Mouse (Mus musculus): ENCODE measurements around the gene Micu1. TPM values are rescaled to one million over a fixed set of nuclear protein-coding genes. Genes with fewer than 3 reads are reported as not detected.

The Micu1 gene
- polyA plus RNA-seq, 1 experiment from 2014 or later = 78.0 TPM

GRCm38 (mm10) chr10:59898180-59898778 is 196.0 kb downstream of the Micu1 start:
- peak overlapping the region; percentile 99 for H3K27ac ChIP-seq
- no peak overlapping the region for H3K4me3 ChIP-seq
- peaks cover 90% of the 10 kb centered on the region for H3K4me1 ChIP-seq (replicated peaks)
- no peak for ATAC-seq (ENCODE audit: low FRiP score)
- WGBS = 49% methylated on average over 9 of the region's 9 CpGs
- H3K36me3 ChIP-seq = peaks cover 33% of the 10 kb centered on the region
- H3K4me2 ChIP-seq = peak overlapping the region; percentile 8; the same call in 1 of the 2 replicates
- H3K9me3 ChIP-seq = no peaks in the 10 kb centered on the region
- no peaks in the 10 kb centered on the region for H3K27me3 ChIP-seq
- peak overlapping the region; percentile 60 for H3K9ac ChIP-seq

GRCm38 (mm10) chr10:59898935-59899334 is 196.7 kb downstream of the Micu1 start:
- Histone ChIP-seq H3K27me3 (no peaks in the 10 kb centered on the region), H3K4me3 (no peak overlapping the region), H3K9me3 (no peaks in the 10 kb centered on the region), H3K9ac (peak overlapping the region; percentile 64), H3K36me3 (peaks cover 28% of the 10 kb centered on the region), H3K4me1 (replicated peaks) (peaks cover 95% of the 10 kb centered on the region), H3K4me2 (no peak overlapping the region; the same call in 1 of the 2 replicates), H3K27ac (peak overlapping the region; percentile 99)
- ATAC-seq (ENCODE audit: low FRiP score) = 0 out of 2 replicates have a peak, but pooled peaks have one; percentile 1
- WGBS = 7% methylated on average over 2 of the region's 2 CpGs

- no peaks in the 10 kb centered on the region for H3K9me3 ChIP-seq
- H3K27me3 ChIP-seq = no peaks in the 10 kb centered on the region
- peak overlapping the region; percentile 27 for H3K4me2 ChIP-seq
- peak overlapping the region; percentile 64 for H3K9ac ChIP-seq
- peak; percentile 90 for ATAC-seq (ENCODE audit: low FRiP score)
- H3K36me3 ChIP-seq = peaks cover 22% of the 10 kb centered on the region
- H3K4me3 ChIP-seq = no peak overlapping the region
- 8% methylated on average over 21 of the region's 21 CpGs for WGBS
- H3K27ac ChIP-seq = peak overlapping the region; percentile 99
- H3K4me1 ChIP-seq (replicated peaks) = peaks cover 91% of the 10 kb centered on the region
Observed at GRCm38 (mm10) chr10:59899341-59900173, 197.3 kb downstream of the Micu1 start.

DNA sequence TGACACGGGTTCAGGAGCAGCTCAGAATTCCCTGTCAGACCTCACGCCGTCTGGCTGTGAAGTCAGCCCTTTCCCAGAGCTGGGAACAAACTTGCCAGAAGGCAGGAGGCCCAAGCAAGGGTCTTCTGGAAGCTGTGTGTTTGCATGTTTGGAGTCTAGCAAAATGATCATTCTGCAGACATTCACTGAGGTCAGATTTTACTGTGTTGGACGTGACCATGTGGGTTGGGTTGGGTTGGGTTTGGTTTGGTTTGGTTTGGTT is 197.8 kb downstream of the Micu1 start:
- no peaks in the 10 kb centered on the region for H3K27me3 ChIP-seq
- no peak overlapping the region for H3K4me3 ChIP-seq
- H3K4me1 ChIP-seq (replicated peaks) = peaks cover 86% of the 10 kb centered on the region
- peak overlapping the region; percentile 27; the same call in 1 of the 2 replicates for H3K4me2 ChIP-seq
- peak overlapping the region; percentile 64 for H3K9ac ChIP-seq
- peaks cover 18% of the 10 kb centered on the region for H3K36me3 ChIP-seq
- 28% methylated on average over 4 of the region's 4 CpGs for WGBS
- no peaks in the 10 kb centered on the region for H3K9me3 ChIP-seq
- H3K27ac ChIP-seq = peak overlapping the region; percentile 99
- ATAC-seq (ENCODE audit: low FRiP score) = no peak

- no peak overlapping the region for H3K4me2 ChIP-seq
- H3K27me3 ChIP-seq = no peaks in the 10 kb centered on the region
- peaks cover 9% of the 10 kb centered on the region for H3K36me3 ChIP-seq
- H3K9me3 ChIP-seq = no peaks in the 10 kb centered on the region
- peak overlapping the region; percentile 99 for H3K27ac ChIP-seq
- no peak for ATAC-seq (ENCODE audit: low FRiP score)
- H3K4me3 ChIP-seq = no peak overlapping the region
- H3K9ac ChIP-seq = no peak overlapping the region
- peaks cover 79% of the 10 kb centered on the region for H3K4me1 ChIP-seq (replicated peaks)
- 35% methylated on average over 4 of the region's 4 CpGs for WGBS
Observed at GRCm38 (mm10) chr10:59900939-59901338, 198.7 kb downstream of the Micu1 start.

GRCm38 (mm10) chr10:59901463-59901862 is 199.2 kb downstream of the Micu1 start:
- no peak overlapping the region for H3K4me3 ChIP-seq
- H3K9me3 ChIP-seq = no peaks in the 10 kb centered on the region
- peaks cover 74% of the 10 kb centered on the region for H3K4me1 ChIP-seq (replicated peaks)
- H3K27ac ChIP-seq = peak overlapping the region; percentile 99
- no peak for ATAC-seq (ENCODE audit: low FRiP score)
- H3K9ac ChIP-seq = no peak overlapping the region
- H3K27me3 ChIP-seq = no peaks in the 10 kb centered on the region
- WGBS = 96% methylated on average over 1 of the region's 1 CpGs
- H3K36me3 ChIP-seq = peaks cover 4% of the 10 kb centered on the region; the same call in 1 of the 2 replicates
- H3K4me2 ChIP-seq = no peak overlapping the region

DNA sequence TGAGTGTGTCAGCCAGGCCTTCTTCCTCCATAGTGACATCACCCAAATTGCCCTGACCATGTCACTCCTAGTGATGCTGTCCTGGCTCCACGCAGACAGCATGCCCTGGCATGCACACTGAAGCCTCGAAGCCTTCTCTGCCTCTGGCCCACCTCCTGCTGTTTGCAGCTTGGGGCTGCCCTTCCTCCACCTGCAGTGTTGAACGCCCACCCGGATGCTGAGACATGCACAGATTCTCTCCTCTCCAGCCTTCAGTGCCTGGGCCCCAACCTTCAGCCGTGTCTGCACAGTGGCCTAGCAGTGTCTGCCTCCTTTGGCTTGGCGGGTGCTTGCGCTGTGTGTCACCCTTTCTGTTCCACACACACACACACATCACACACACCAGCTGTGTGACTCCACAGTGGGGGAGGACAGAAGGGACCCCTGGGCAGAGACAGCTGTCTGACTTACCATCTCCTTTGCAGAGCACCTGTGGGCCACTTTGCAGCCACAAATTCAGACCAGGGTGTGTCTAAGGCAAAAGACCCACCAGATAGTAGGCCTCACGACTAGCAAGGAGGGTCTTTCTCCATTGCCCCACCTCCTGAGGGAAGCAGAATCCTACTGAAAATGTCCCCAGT is 199.8 kb downstream of the Micu1 start:
- WGBS = 70% methylated on average over 8 of the region's 8 CpGs
- ATAC-seq (ENCODE audit: low FRiP score) = no peak
- no peaks in the 10 kb centered on the region for H3K36me3 ChIP-seq
- 0 out of 2 replicates have a peak overlapping the region, but pooled peaks have one; percentile 19 for H3K9ac ChIP-seq
- no peaks in the 10 kb centered on the region for H3K27me3 ChIP-seq
- no peak overlapping the region for H3K4me3 ChIP-seq
- H3K9me3 ChIP-seq = no peaks in the 10 kb centered on the region
- H3K4me1 ChIP-seq (replicated peaks) = peaks cover 69% of the 10 kb centered on the region
- H3K27ac ChIP-seq = peak overlapping the region; percentile 99
- H3K4me2 ChIP-seq = no peak overlapping the region

DNA sequence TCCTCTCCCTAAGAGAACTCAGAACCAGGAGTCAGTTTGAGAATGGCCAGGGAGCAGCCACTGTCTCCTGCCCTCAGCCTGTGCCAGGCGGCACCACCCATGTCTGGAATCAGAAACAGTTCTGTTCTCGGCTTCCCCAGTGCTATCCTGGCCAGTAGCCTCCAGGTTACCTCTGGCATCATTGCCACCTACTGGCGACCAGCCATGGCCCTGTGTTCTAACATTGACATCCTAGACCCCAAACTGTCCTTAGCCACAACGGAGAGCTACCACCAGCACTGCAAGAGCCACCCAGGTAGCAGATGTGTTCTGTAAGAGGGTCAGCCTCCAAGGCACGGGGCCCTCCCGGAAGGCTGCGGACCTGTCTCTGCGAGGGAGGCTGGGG is 200.3 kb downstream of the Micu1 start:
- H3K27me3 ChIP-seq = no peaks in the 10 kb centered on the region
- H3K9ac ChIP-seq = peak overlapping the region; percentile 40; the same call in 1 of the 2 replicates
- H3K4me2 ChIP-seq = no peak overlapping the region
- H3K36me3 ChIP-seq = no peaks in the 10 kb centered on the region
- 68% methylated on average over 8 of the region's 8 CpGs for WGBS
- peak overlapping the region; percentile 49 for H3K27ac ChIP-seq
- H3K4me1 ChIP-seq (replicated peaks) = peaks cover 69% of the 10 kb centered on the region
- no peaks in the 10 kb centered on the region for H3K9me3 ChIP-seq
- H3K4me3 ChIP-seq = no peak overlapping the region
- no peak for ATAC-seq (ENCODE audit: low FRiP score)

DNA sequence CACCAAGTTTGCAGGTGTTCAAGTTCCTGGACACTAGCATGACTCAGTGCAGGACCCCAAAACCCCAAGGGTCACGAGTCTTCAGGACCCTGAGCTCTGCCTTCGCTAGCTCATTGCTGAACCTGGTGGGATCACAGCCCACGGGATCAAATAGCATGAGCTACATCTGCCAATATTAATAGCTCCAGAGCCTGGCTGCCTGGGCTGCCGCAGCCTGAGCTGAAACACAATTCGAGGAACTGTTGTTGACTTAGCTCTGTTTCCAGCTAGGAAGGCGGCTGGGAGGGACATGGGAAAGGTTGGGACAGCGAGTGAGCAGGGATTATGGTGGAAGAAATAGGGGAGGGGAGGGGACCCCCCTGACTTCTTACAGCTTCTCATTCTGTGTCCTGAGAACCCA is 200.9 kb downstream of the Micu1 start:
- Histone ChIP-seq H3K27me3 (no peaks in the 10 kb centered on the region), H3K27ac (peak overlapping the region; percentile 49), H3K9ac (0 out of 2 replicates have a peak overlapping the region, but pooled peaks have one; percentile 40), H3K36me3 (no peaks in the 10 kb centered on the region), H3K4me2 (no peak overlapping the region), H3K4me1 (replicated peaks) (peaks cover 68% of the 10 kb centered on the region), H3K9me3 (no peaks in the 10 kb centered on the region), H3K4me3 (no peak overlapping the region)
- ATAC-seq (ENCODE audit: low FRiP score) = no peak
- WGBS = 50% methylated on average over 7 of the region's 7 CpGs

DNA sequence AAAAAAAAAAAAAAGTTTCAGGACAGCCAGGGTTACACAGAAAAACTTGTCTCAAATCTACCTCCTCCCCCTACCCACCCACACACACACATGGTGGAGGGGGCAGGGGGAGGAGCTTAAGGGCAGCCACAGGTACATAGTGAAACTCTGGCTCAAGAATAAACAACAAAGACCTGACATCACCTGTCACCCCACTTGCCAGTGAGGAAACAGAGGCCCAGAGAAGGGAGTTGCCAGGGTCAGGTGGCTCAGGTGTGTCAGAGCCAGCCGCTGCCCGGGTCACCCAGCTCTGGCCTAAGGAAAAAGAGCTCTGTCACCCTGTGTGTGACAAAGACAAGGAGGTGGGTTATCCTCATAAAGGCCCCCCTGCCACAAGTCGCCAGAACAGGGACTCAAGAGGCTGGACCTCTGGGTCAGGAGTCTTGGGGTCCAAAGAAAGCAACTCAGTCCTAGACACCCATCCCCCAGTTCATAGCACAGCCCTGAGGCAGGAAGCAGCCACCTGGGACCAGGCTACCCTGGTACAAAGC is 204.9 kb downstream of the Micu1 start:
- no peak overlapping the region for H3K27ac ChIP-seq
- H3K27me3 ChIP-seq = no peaks in the 10 kb centered on the region
- H3K4me1 ChIP-seq (replicated peaks) = peaks cover 55% of the 10 kb centered on the region
- no peak overlapping the region for H3K9ac ChIP-seq
- no peaks in the 10 kb centered on the region for H3K36me3 ChIP-seq
- H3K4me2 ChIP-seq = no peak overlapping the region
- WGBS = 60% methylated on average over 3 of the region's 3 CpGs
- no peaks in the 10 kb centered on the region for H3K9me3 ChIP-seq
- no peak for ATAC-seq (ENCODE audit: low FRiP score)
- no peak overlapping the region for H3K4me3 ChIP-seq

GRCm38 (mm10) chr10:59907695-59908299 is 205.5 kb downstream of the Micu1 start:
- no peaks in the 10 kb centered on the region for H3K36me3 ChIP-seq
- H3K4me3 ChIP-seq = no peak overlapping the region
- H3K9me3 ChIP-seq = no peaks in the 10 kb centered on the region
- peak; percentile 4; the same call in 1 of the 2 replicates for ATAC-seq (ENCODE audit: low FRiP score)
- H3K4me2 ChIP-seq = no peak overlapping the region
- no peak overlapping the region for H3K9ac ChIP-seq
- no peaks in the 10 kb centered on the region for H3K27me3 ChIP-seq
- peak overlapping the region; percentile 40; the same call in 1 of the 2 replicates for H3K27ac ChIP-seq
- peaks cover 53% of the 10 kb centered on the region for H3K4me1 ChIP-seq (replicated peaks)
- WGBS = 39% methylated on average over 7 of the region's 7 CpGs

Measured in hindbrain, embryonic 13.5 days (tissue).